Mouse (Mus musculus) lung, postnatal 0 days (tissue): Measurements from ENCODE around the gene Smc1a.

Source experiments
- CTCF ChIP-seq: IDR thresholded peaks from 2 replicates; pipeline ENCODE4 v1.5.1; 2016; ENCODE audit warnings: antibody characterized with exemption, mild to moderate bottlenecking
- EP300 ChIP-seq: IDR thresholded peaks from 2 replicates; pipeline ENCODE4 v1.6.1; 2016; ENCODE audit warnings: antibody characterized with exemption, mild to moderate bottlenecking, control low read depth

GRCm38 (mm10) chrX:152001182-152001684, 15.0 kb upstream of the Smc1a start:
- no peak for TF ChIP-seq CTCF
- TF ChIP-seq EP300, result no peak
